Mouse (Mus musculus) frontal cortex, postnatal 10 days (tissue): ENCODE measurements at regions not wholly inside any gene's neighbourhood (a gene's known extent, or its start where the extent isn't known, plus 50 kb on each side); places are given as distances from the start of the nearest gene placed in this dataset.

Experiments
- DNase-seq, 2 experiments: peaks; one replicate each; pipeline ENCODE4 v3.0.0; 2022; ENCODE audit warnings: low spot score in 2 of 2, mixed read lengths in 1 of 2

GRCm38 (mm10) chr7:95460889-95461288 lies 710.2 kb upstream of the Tenm4 start:
- no peak for DNase-seq

GRCm38 (mm10) chr7:95465506-95465905 lies 705.5 kb upstream of the Tenm4 start:
- no peak for DNase-seq

GRCm38 (mm10) chr7:95467028-95467427 lies 704.0 kb upstream of the Tenm4 start:
- DNase-seq = no peak

- no peak for DNase-seq
Measured at GRCm38 (mm10) chr7:95473892-95474291, 697.2 kb upstream of the Tenm4 start.

GRCm38 (mm10) chr7:95480121-95480726 lies 690.8 kb upstream of the Tenm4 start:
- DNase-seq = no peak

- DNase-seq = no peak
Measured at GRCm38 (mm10) chr7:95489666-95490065, 681.4 kb upstream of the Tenm4 start.

GRCm38 (mm10) chr7:95494793-95495192 lies 676.3 kb upstream of the Tenm4 start:
- DNase-seq = no peak

GRCm38 (mm10) chr7:95502959-95503358 lies 668.1 kb upstream of the Tenm4 start:
- no peak for DNase-seq

- DNase-seq = no peak
Measured at GRCm38 (mm10) chr7:95547256-95547655, 623.8 kb upstream of the Tenm4 start.

GRCm38 (mm10) chr7:95550099-95550498 lies 620.9 kb upstream of the Tenm4 start:
- DNase-seq = no peak

- DNase-seq = no peak
Measured at GRCm38 (mm10) chr7:95551798-95552387, 619.2 kb upstream of the Tenm4 start.

- DNase-seq = no peak
Measured at GRCm38 (mm10) chr7:95558589-95558988, 612.5 kb upstream of the Tenm4 start.

GRCm38 (mm10) chr7:95578633-95579032 lies 592.4 kb upstream of the Tenm4 start:
- no peak for DNase-seq

- DNase-seq = no peak
Measured at GRCm38 (mm10) chr7:95581325-95581724, 589.7 kb upstream of the Tenm4 start.

GRCm38 (mm10) chr7:95598339-95598738 lies 572.7 kb upstream of the Tenm4 start:
- no peak for DNase-seq

- no peak for DNase-seq
Measured at GRCm38 (mm10) chr7:95613736-95614135, 557.3 kb upstream of the Tenm4 start.

GRCm38 (mm10) chr7:95617370-95617769 lies 553.7 kb upstream of the Tenm4 start:
- peak; percentile 4 to 8 for DNase-seq

- DNase-seq = no peak
Measured at GRCm38 (mm10) chr7:95618170-95618569, 552.9 kb upstream of the Tenm4 start.

GRCm38 (mm10) chr7:95620079-95620478 lies 551.0 kb upstream of the Tenm4 start:
- no peak for DNase-seq

GRCm38 (mm10) chr7:95640683-95641082 lies 530.4 kb upstream of the Tenm4 start:
- no peak for DNase-seq

GRCm38 (mm10) chr7:95674319-95674718 lies 496.7 kb upstream of the Tenm4 start:
- DNase-seq = no peak

GRCm38 (mm10) chr7:95682521-95682920 lies 488.5 kb upstream of the Tenm4 start:
- no peak for DNase-seq

GRCm38 (mm10) chr7:95687733-95688132 lies 483.3 kb upstream of the Tenm4 start:
- no peak for DNase-seq
